Mouse (Mus musculus) layer of hippocampus, adult 6 months (tissue): ENCODE data around the gene Car7. TPM values are rescaled to one million over a fixed set of nuclear protein-coding genes. Genes with fewer than 3 reads are reported as not detected.

Experiments used
- long read RNA-seq, 2 experiments: library from polyadenylated mRNA; unstranded; transcript quantifications; one replicate each; pipeline ENCODE4 v2.0.0; 2019 to 2020
- polyA plus RNA-seq: library from polyadenylated mRNA; unstranded; fragments of <200 nt; fragmentation: Nextera tagmentation; gene quantifications from 2 replicates; pipeline ENCODE4 v1.2.3, GENCODE M21; 2021

Gene Car7
- polyA plus RNA-seq: 22.2 and 25.6 TPM in 2 replicates
- long read RNA-seq, experiment 1, transcript Car7-204 (7 exons, 1,505 nt): minor isoform, 9 of 35 reads
- long read RNA-seq, experiment 1, transcript Car7-201 (7 exons, 1,538 nt): major isoform, 11 of 35 reads
- long read RNA-seq, experiment 1, partial matches to known transcripts: 4 of 35 reads
- long read RNA-seq, experiment 1, other reads (novel, unspliced or antisense): 11 of 35 reads
- long read RNA-seq, experiment 2, transcript Car7-201 (7 exons, 1,538 nt): major isoform, 36 of 99 reads
- long read RNA-seq, experiment 2, transcript Car7-202 (7 exons, 1,943 nt): minor isoform, 5 of 99 reads
- long read RNA-seq, experiment 2, transcript Car7-204 (7 exons, 1,505 nt): minor isoform, 26 of 99 reads
- long read RNA-seq, experiment 2, partial matches to known transcripts: 5 of 99 reads
- long read RNA-seq, experiment 2, other reads (novel, unspliced or antisense): 26 of 99 reads

DNA sequence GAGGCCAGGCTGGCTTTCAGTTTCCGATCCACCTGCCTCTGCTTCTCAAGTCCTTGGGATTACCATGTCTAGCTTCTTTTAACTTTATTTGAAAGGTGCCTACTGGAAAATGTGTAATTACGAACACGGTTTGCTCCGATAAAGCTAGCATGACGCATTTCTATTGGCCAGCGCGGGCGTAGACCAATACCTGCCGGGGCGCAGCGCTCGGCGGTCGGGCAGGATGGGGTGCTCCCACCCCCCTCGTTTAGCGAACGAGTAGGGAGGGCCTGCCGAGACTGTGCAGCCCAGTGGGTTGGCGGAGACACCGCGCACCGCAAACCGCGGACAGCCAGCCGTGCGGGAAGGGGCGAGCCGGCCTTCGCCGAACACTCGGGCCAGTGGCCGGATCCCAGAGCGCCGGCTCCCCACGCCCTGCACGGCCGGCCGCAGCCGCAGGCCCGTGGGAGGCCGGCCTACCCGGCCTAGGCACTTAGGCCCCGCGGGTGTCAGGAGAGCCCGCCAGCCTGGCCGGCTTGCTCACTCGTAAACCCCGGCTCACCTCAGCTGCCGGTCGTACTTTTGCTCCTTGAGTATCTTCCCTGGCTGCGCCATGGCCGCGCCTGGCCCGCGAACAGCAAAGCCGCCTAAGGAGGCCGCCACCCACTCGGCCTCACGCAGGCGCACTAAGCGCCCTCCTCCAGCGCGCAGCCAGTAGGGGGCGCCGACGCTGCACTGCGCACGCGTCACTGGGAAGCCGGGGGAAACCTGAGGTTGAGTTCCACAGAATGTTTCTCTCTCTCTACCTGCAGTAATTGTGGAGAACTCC is at the start of gene Car7, which contains the start of gene Nae1:
Gene Car7 (plus strand): TSS at position 719 of the 808 bp plus-strand sequence.
Gene Nae1 (minus strand): TSS at position 667 of the 808 bp plus-strand sequence.

DNA sequence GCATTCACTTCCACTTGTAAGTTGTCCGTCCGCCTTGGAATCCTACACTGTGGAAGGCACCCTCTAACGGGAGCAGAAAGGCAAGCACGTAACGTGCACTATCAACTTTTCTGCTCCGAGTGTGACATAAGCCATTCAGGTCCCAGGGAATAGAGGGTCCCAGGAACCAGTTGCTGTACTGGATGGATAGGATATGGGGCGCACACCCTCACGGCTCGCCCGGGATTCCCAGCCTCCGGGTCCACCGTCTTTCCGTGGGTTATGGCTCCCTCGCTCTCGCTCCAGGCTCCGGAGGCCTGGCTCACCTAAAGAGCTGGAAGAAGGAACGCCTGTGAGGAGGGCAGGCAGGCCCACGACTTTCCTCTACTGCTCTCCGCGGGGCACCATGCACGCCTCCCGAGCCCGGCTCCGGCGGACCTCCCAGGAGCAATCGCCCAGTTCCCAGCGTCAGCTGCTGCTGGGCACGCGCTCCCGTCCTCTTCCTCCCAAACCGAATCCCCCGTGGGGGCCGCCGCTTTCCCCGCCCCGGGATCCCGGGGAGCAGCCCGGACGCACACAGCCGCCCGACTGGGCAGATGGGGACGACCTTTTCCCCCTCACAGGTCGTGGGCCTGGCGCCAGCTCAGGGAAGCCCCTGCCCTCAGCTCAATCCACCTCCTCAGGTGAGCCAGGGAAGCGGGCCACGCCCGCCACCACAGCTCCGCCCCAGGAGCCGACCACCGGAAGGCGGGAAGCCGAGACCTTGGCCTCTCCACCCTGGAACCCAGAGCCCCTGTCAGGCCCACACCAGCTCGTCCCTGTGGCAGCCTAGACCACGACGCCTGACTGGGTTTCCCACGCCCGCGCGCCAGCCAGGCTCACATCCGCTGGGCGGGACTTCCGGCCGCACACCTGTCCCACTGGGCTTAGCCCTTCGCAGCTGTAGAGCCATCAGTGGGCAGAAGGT is 25.2 kb upstream of the Car7 start, which contains the start of gene Terb1:
Gene Terb1 (minus strand): TSS at position 850 of the 946 bp plus-strand sequence.

DNA sequence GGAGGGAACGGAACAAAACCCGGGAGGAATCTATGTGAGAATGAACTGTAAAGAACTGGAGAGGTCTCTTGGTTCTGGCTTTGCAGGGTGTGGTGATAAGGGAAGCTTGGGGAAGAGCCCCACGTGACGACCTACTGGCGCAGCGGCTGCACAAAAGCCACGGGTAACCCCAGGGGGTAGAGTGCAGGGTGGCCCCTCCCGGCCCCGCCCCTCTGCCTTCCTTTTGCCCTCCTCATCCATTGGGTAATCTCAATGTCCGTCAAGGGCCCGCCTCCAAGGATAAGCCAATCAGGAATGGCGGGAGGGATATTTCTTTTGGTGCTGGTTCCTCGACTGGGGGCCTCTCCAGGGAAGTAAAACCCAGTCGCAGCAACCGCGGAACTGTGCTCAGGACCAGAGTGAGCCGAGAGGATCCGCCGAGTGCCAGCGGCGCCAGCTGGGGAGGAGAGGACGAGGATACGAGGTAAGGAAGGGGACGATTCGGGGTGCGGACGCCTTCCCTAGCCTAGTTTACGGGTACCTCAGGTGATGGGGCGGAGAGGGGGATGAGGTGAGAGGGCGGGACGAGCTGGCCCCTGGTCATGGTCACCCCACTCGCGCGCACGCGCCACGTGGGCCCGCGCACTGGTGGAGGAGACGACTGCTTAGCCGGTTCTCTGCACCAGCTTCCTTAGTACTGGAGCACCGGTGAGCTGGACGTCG is 56.8 kb downstream of the Car7 start, which contains the start of gene Pdp2:
Gene Pdp2 (plus strand): TSS at position 319 of the 702 bp plus-strand sequence.

Other genes starting within 250 kb of the Car7 start
- not detected in 2 replicates for gene Cmtm2a, start 241.5 kb upstream of the Car7 start, polyA plus RNA-seq
- gene Gm45711, start 224.6 kb upstream of the Car7 start, polyA plus RNA-seq: not detected in 2 replicates
- gene Cmtm1, start 224.5 kb upstream of the Car7 start, polyA plus RNA-seq: not detected in 2 replicates
- not detected in 2 replicates for gene Gm11020, start 213.1 kb upstream of the Car7 start, polyA plus RNA-seq
- not detected in 2 replicates for gene Cmtm2b, start 212.5 kb upstream of the Car7 start, polyA plus RNA-seq
- 12.1 and 16.2 TPM in 2 replicates for gene Cmtm3, start 195.3 kb upstream of the Car7 start, polyA plus RNA-seq
- 8.1 and 8.3 TPM in 2 replicates for gene Cmtm4, start 138.9 kb upstream of the Car7 start, polyA plus RNA-seq
- gene Dync1li2, start 91.6 kb upstream of the Car7 start, polyA plus RNA-seq: 20.1 and 27.9 TPM in 2 replicates
- gene Terb1, start 24.8 kb upstream of the Car7 start, polyA plus RNA-seq: 0.13 and 0.15 TPM in 2 replicates
- gene Nae1, start 52 bp upstream of the Car7 start, polyA plus RNA-seq: 72.0 and 72.3 TPM in 2 replicates
- gene Pdp2, start 56.8 kb downstream of the Car7 start, polyA plus RNA-seq: 6.6 and 11.4 TPM in 2 replicates
- not detected in 2 replicates for gene Cdh16, start 89.7 kb downstream of the Car7 start, polyA plus RNA-seq
- gene Rrad, start 96.6 kb downstream of the Car7 start, polyA plus RNA-seq: 0.95 and 0.98 TPM in 2 replicates
- 92.2 and 95.5 TPM in 2 replicates for gene Ciao2b, start 107.3 kb downstream of the Car7 start, polyA plus RNA-seq
- gene Ces2a, start 199.3 kb downstream of the Car7 start, polyA plus RNA-seq: not detected in 2 replicates